In genomic region chr3:101295366-101295867, GRCm38 (mm10) we compare ENCODE assay signal across 8 mouse cellular contexts. TPM values are rescaled to one million over a fixed set of nuclear protein-coding genes. Genes with fewer than 3 reads are reported as not detected.
DNase-seq lines count a peak whose midpoint lies in the region.

No protein-coding gene starts in this region.

- peak; percentile 90 for DNase-seq in T-cell, adult 2 months (ENCODE audit: low spot score)
- peak; percentile 92 to 94 for DNase-seq in cerebellum, postnatal 25 days
- peak; percentile 95 for DNase-seq in gastrocnemius, postnatal 10 days
- peak; percentile 85 for DNase-seq in hindlimb bud, embryonic 11.5 days (ENCODE audit: extremely low spot score, low read depth, low spot score)
- peak; percentile 92 to 98 for DNase-seq in left cerebral cortex, adult 18-20 months (ENCODE audit: low spot score in 2 of 2)
- DNase-seq in mesoderm, embryonic 11.5 days (ENCODE audit: low read depth, low spot score) = peak; percentile 91
- peak; percentile 93 for DNase-seq in right cerebral cortex, postnatal 14 days
- DNase-seq in urinary bladder, postnatal 36 days (ENCODE audit: low spot score in 2 of 2) = peak; percentile 88 to 90

RNA-seq across cellular contexts. Expression of gene Cd2, which starts 7.7 kb away (rescaled TPM):
- total RNA-seq in gastrocnemius, postnatal 10 days (2021) = under 1 TPM in 1 of 2 experiments, not detected in 1; 0.23 TPM
- total RNA-seq in left cerebral cortex, adult 18-20 months (2021) = not detected

Comparison
In these comparisons a context has a peak if more than half of its experiments do, and no peak if none do; other contexts are left out.
1. Peak in every context shown above with its lines: DNase-seq.